Mouse (Mus musculus) heart, postnatal 10 days (tissue): ENCODE measurements around the gene Asgr1. TPM values are rescaled to one million over a fixed set of nuclear protein-coding genes. Genes with fewer than 3 reads are reported as not detected.
A peak's percentile ranks its signal among the peaks of the same experiment; 100 is the strongest.
"Not testable (repeated sequence)": the region's sequence is repeated elsewhere in the genome, so short reads cannot be mapped to it uniquely, and the experiment has no call there.

Source experiments
- DNase-seq, 2 experiments: peaks; one replicate each; pipeline ENCODE4 v3.0.0; 2021
- intact Hi-C: fragments of 180-260 bp; cut with DNase I; formaldehyde crosslinking; loops from one replicate; pipeline ENCODE4 v1.15.1; 2025
- total RNA-seq, 2 experiments: library from RNA; stranded (reverse); gene quantifications; 2 replicates each; pipeline ENCODE4 v1.2.3; 2021

Gene Asgr1
- total RNA-seq = under 1 TPM in 1 of 2 experiments, not detected in 1; 0.22 TPM

DNA sequence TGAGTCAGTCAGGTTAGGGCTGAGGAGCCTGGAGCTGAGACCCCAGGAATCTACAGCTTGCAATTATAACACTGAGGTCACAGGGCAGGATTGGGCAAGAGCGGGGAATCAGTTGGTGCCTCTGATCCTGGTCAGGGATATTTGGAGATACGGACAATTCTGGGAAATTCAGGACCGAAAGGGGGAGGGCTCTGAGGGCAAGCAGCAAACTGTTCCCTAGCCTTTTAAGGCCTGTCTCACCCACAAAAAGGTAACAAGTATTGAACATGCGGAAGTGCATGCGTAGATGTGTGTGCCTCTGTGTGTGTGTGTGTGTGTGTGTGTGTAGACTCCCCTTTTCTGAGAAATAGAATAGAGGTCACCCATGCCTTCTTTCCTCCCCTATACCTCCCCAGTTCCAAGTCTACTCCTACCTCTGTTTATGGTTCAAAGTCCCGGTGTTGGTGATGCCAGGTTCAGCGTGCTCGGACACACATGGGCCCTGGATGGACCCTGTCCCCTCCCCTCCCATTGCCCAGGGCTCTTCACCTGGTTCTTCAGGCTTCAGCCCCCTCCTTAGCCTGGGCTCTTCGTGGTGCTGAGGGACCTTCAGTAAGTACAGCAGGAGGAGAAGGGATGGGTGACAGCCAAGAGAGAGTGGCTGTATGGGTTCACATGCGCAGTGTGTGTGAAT is at the start of gene Asgr1:
Gene Asgr1, plus strand, starts transcription at position 188 of the 673 bp plus-strand sequence.
- no peak for DNase-seq
- intact Hi-C loops = no loop called here

DNA sequence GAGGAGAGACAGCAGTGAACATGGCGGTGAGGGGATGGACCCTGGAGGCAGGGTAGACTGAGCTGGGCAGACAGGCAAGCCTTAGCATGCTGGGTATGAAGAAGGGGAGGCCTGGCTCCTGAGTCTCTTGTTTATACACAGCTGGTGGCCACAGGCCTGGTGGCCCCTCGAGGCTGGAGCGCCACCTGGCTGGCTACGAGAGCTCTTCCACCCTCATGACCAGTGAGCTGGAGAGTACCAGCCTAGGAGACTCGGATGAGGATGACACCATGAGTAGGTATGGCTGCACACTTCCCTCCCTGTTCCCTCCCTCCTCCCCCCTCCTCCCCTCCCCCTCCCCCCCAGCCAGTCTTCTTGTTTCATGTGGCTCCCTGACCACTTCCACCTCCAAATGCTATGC is 48.4 kb upstream of the Asgr1 start:
- intact Hi-C loops = loop anchor here (2.0 kb wide), 1 partner anchor 71 kb away; the partner anchor contains the start of gene Ybx2
- DNase-seq = no peak

DNA sequence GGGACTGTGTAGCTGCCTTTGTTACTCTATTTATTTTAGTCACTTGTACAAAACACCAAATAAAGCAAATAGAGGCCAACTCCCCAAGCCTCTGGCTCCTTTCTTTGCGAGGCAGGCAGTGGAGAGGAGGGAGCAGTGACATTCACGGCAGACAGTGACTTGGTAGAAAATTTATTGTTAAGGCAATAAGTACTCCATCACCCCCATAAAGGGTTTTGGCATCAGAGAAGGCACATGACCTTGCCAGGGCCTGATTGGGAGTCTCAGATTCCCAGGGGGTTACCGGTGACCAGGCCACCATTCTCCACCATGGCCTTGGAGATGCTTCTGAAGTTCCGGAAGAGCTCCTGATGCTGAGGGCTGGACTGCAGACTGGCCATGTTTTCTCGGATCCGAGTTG is 43.9 kb upstream of the Asgr1 start:
- intact Hi-C loops = no loop called here
- no peak for DNase-seq

DNA sequence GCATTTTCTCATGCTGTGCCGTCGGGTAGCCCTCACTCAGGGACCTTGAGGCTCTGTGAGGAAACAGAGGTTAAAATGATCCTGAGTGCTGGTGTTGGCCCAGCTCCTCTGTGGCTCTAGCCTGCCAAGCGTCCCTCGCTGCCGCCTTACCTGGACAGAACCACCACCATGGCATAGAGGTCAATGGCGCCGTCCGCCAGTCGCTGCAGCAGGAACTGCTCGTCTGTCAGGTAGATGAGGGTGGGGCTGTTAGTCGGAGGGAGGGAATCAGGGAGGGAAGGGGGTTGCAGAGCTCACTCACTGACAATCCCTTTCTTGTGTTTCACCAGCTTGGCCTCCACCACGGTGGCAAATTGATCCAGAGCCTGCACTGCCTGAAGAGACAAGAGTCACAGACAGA is 43.3 kb upstream of the Asgr1 start:
- DNase-seq = no peak
- intact Hi-C loops = no loop called here

DNA sequence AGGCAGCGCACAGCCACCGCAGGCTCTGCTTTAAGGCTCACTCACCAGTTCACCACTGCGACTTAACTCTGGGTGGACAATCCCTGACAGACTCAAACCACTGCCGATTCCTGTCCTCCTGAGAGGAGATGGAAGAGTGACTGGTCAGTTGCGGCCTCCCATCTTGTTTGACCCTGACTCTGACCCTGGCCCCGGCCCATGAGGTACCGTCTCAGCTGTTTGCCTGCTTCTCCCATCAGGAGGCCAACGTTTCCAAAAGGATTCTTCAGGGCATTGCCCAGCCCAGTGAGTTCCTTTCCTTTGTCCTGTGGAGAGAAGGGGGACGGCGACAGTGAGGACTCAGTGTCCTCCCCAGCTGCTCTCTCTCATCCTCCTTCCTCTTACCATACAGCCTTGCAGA is 42.9 kb upstream of the Asgr1 start:
- no peak for DNase-seq
- intact Hi-C loops = no loop called here

DNA sequence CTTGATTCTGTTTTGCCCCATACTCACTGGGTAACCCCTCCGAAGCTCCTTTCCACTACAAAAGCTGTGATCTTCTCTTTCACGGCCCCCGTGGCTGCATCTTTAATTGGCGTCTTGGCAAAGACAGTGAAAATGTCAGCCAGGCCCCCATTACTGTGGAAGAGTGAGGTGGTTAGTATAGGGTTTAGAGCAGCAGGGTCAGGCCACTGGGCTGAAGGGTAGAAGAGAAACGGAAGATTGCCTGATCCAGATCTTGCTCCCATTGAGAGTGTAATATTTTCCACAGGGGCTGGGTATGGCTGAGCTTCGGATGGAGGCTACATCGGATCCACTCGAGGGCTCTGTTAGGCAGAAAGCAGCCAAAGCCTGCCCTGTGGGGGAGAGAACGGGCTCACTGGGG is 41.0 kb upstream of the Asgr1 start:
- DNase-seq = no peak
- intact Hi-C loops = no loop called here

DNA sequence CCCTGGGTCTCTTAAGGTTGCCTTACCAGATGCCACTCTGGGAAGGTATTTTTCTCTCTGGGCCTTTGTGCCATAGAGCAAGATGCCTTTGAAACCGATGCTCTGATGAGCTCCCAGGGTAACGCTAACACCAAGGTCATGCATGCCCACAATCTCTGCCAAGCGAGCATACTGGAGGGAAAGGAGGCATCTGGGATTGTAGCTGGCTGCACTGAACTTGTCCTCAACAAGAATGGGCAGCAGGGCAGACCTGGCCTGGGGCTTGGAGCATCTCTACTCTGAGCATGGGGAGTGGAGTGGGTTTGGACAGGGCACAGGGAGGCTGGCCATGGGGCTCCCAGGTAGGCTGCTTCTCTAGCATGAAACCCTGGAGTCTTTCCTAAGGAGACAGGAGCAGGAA is 40.5 kb upstream of the Asgr1 start:
- intact Hi-C loops = no loop called here
- no peak for DNase-seq

DNA sequence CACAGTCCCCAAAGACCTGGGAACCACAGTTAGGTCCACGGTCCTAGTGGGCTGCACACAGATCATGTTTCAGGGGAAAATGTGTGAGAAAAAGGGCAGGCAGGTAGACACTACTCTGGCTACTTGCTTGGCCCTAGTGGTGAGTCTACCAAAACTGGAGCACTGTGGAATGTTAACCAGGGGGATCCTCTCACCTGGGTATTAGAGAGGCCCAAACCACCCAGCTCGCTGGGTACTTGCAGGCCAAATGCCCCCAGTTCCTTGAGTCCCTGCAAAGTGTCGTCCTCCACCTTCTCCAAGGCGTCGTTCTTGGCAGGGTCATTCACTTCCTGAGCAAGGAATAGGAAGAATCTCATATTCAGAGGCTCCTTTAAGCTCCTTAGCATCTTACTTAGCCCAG is 39.8 kb upstream of the Asgr1 start:
- DNase-seq = no peak
- intact Hi-C loops = no loop called here

DNA sequence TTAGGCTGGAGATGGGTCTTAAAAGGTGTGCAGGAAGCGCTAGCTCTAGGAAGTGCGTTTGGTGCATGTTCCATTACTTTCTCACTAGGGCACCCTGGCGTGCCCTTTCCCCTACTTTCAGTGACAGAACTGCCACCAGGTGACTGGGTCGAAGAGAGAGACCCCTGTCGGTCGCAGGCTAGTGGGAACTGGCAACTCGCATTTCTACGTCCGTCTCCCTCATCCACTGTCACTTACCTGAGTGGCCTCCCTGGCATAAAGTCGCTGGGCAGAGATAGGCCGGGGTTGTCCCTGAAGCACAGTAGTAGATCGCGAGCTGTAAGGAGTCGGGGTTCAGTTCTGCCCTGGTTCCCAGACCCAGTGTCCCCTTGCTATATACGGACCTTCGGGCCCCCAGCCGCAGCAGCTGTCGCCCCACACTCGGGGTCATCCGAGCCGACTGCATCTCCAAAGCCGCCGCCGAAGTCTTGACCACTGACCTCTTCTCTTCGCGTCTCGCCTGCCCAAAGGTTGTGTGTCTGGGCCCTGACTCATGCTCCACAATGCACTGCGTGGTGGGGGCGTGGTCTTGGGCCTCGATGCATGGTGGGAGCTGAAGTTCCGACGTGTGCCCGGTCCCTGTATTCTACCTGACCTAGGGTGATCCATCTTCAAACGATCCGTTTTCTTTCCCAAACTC is 38.9 kb upstream of the Asgr1 start, which contains the start of gene Acadvl:
Gene Acadvl, minus strand, starts transcription at position 532 of the 679 bp plus-strand sequence.
- DNase-seq = peak; percentile 91 to 93
- intact Hi-C loops = no loop called here

DNA sequence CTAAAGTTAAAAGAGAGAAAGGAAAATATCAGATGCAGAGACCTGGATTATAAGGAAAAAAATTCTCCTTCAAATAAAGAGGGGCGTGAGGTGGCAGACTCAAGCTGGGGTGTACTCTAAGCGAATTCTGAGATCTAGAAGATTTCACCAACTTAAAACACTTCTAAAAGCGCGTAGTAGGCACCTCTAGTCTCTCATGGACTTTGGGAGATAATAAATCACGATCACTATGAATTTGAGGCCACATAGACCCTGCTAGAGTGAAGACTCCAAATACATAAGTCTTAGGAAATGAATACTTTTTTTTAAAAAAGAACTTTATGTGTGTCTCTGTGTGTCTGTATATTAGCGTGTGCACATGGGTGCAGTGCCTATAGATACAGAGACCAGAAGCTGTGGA is 38.2 kb upstream of the Asgr1 start:
- intact Hi-C loops = no loop called here
- DNase-seq = no peak

DNA sequence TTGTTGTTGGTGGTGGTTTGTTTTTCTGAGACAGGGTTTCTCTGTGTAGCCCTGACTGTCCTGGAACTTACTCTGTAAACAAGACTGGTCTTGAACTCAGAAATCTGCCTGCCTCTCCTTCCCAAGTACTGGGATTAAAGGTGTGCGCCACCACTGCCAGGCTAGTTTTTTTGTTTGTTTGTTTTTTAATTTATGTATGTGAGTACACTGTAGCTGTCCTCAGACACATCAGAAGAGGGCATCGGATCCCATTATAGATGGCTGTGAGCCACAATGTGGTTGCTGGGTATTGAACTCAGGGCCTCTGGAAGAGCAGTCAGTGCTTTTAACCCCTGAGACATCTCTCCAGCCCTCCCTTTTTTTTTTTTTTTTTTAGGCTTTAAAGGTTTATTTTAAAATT is 37.7 kb upstream of the Asgr1 start:
- intact Hi-C loops, DNase-seq: not testable (repeated sequence)

DNA sequence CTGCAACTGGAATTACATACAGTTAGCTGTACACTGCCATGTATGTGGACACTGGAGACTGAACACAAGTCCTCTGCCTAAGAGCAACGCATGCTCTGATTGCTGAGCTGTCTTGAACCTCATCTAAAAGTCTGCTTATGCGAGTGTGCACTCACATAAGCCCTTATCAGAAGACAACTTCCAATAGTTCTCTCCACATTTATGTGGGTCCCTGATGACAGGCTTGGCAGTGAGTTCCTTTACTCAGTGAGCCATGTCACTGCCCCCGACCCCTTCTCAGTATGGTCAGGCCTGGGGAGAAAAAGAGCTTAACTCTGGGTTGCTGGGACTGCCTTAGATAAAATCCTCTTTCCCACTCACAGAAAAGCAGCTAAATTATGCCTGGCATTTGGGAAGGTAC is 37.2 kb upstream of the Asgr1 start, which contains the start of gene Dlg4:
Gene Dlg4, plus strand, starts transcription at position 274 of the 400 bp plus-strand sequence.
- DNase-seq = no peak
- intact Hi-C loops = no loop called here

DNA sequence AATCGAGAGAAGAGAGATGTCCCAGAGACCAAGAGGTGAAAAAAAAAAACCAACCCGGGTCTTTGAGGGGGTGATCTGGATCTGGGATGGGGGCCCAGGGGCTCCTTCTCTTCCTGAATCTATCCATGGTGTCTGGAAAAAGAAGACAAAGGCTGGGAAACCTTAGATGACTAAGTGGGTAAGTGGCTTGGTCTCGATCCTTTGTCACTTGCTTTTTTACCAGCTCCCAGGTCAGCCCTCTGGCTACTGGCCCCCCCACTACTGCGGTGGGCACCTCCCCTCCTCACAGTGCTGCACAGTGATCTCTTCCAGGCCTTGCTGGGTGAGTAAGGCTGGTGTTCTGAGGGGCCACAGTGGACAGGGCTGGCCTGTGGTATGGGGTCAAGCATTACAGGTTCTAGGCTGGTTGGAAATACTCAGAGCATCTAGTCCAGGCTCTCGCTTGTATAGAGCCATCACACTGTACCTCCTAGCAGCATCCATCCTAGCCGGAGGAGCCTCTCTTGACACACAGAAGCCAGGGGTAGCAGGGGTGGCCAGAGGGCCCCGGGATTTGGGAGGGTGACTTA is 36.6 kb upstream of the Asgr1 start:
- no peak for DNase-seq
- intact Hi-C loops = no loop called here

DNA sequence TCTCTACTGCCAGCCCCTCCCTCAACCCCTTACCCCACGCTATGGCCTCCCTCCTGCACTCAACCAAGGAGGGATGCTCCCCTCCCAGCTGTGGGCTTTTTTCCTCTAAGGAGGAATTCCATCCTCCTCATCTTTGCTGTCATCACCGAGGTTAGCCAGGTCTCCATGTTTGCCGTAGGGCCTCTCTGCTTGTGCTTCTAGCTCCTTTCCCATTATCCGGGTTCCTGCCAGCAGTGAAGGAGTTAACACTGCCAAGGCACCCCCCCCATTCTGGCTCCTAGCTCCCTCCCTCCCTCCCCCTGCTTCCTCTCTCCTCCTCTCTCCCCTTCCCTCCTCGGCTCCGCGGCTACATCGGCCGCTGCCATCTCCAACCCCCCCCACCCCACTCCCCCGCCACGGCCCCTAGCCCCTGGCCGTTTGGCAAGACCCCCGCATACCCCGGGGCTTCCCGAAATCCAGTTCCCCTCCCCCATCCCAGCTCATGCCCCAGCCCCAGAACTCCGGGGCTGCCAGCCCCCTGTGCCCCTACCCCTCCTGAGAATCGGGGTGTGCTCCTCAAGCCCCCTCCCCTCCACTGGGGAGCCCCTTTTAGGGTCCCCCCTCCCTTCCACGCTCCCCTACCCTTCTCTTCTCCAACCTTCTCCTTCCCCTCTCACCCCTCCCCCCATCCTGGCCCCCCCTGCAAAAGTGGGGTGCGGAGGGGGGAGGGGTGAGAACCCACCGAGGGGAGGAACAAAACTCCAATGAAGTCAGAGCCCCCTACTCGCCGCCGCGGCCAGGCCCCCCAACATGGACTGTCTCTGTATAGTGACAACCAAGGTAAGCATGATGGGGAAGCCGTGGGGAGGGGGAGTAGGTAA is 35.5 kb upstream of the Asgr1 start:
- intact Hi-C loops = no loop called here

DNA sequence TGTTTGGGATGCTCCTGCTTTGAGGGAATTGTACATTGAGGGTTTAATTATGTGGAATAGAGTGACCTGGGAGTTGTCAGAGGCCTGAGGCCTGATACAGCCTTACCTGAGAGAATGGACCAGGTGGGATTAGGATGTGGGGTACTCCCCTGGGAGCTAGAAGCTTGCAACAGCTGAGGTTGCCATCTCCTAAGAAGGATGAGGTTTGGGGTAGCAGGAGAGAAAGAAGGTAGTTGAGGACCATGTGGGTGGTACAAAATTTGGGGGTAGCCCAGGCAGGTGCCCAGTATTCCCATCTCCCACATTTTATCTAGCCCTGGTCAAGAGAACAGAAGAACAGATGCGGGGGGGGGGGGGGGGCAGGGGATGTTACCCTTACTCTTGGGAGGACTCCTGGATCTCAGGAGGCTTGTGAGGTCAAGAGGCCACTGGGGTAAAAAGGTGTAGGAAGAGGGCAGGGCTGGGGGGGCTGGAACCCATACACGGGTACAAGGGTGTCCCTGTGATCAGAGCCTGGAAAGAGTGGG is 34.3 kb upstream of the Asgr1 start:
- intact Hi-C loops = no loop called here
- DNase-seq = no peak

More for the DNA sequence above, 35.5 kb upstream of the Asgr1 start:
- DNase-seq = peak; percentile 48 to 62

DNA sequence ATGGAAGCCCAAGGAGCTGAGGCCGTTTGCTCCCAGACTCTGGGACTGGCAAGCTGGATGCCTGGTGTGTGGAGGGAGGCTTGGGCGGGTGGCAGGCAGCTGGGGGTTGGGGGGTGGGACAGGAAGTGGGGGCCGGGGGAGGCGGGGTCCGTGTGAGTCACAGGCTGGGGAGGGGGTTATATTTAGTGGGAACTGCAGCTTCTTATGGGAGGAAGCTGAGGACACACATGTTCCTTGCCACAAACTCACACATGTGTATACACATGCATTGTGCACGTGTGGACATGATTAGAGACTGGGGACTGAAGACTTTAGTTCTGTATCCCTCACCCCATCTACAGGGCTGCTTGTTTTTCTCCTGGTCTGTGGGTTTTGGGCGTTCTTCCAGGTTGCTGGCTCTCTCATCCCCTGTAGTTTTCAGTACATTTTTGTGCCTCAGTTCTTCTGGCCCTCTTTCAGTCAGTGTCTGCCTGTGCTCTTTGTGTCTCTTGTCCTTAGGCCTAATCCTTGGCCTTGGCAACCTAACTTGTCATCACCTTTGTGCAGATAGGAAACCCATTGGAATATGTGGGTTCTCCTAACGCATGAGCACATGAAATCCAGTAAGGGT is 33.8 kb upstream of the Asgr1 start:
- intact Hi-C loops = no loop called here
- no peak for DNase-seq

DNA sequence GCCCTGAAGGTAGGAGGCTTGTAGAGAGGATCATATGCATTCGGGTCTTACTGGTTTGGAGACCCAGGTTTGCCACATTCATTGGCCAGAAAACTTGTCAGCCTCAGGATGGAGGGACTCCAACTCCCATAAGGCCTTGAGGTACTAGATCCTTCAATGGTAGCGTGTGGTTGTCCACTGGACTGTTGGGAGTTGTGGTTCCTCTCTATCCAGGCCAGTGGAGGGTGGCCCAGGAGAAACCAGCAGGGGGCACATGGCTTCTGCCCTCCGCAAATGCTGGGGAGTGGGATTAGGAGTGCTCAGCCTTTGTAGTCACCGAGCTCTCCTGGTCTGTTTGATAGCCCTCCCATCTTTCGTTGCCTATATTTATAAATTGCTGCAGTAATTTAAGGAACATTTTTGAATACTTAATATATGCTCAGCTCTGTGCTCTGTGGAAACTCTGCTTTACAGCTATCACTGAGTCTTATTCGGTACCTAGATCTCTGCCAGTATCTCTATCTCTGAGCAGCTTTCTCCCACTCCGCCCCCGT is 33.1 kb upstream of the Asgr1 start:
- DNase-seq = peak; percentile 84 to 86
- intact Hi-C loops = no loop called here

DNA sequence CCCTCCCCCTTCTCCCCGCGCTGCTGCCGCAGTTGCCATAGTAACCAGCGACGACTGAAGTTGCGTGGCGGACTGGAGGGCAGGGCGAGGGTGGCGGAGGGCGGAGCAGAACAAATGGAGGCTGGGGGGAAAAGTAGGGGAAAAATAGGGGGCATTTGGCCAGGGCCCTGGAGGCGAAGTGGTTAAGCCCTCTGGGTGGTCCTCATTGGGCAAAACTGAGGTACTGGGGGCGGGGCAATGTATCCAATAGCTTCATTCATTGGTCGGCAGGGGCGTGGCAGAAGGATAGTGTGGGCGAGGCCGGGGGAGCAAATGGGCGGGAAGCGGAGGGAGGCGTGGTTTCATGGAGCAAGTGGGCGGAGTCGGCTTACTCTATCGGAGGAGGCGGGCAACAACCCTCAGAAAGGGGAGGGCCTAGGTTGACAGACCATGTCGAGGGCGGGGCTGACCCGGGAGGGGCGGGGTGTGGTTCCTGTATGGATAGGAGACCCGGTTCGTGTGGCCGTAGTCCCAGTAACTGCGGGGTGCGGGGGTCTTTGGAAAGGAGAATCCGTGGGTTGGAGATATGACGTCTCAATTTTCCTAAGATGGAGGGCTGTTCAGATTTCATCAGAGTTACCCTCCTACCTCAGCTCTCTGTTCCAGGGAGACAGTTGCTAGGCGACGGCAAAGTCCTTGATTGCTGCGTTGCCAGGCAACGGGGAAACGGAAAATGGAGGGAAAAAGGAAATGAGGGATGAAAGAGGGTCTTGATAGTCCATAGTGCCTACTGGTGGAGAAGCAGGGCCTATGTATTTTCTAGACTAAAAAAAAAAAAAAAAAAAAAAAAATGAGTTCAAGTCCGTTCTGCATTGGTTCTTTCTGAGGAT is 32.4 kb upstream of the Asgr1 start:
- intact Hi-C loops = no loop called here
- DNase-seq = peak; percentile 94 to 96

DNA sequence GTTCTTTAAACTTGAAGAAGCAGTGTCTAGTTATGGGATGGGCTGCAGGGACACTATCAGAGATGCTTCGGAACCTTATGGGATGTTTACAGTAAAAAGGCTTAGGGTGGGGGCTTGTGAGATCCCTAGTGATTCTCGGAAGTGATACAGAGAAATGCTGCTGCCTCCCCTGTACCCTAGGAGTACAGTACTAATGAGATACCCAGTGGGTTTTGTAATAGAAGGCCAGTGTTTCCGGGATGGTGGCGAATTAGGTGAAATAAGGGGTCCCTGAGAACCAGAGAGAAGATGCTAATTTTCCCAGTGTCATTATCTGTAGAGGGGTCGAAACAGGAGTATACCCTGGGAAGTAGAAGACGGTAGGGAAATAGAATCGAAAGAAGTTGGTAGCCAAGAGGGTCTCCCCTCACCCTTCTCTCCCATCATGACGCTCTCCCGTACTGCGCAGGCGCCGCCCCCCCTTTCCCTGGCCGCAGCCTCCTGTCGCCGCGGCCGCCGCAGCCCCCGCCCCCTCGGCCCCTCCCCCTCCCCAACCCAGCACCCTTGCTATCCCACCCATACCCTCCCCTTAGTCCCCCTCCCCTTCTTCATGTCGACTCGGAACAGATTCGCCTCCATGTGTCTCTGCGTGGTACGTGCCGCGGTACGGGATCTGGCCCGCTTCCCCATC is 30.3 kb upstream of the Asgr1 start:
- DNase-seq = no peak
- intact Hi-C loops = no loop called here
